Mouse (Mus musculus) hindbrain, embryonic 10.5 days (tissue): ENCODE results near the gene Vmn1r233. TPM values are rescaled to one million over a fixed set of nuclear protein-coding genes. Genes with fewer than 3 reads are reported as not detected.

Source experiments
- polyA plus RNA-seq: library from polyadenylated mRNA; unstranded; fragments of >200 nt; fragmentation: Nextera tagmentation; extraction: Ambion mirVana; gene quantifications from 2 replicates; pipeline ENCODE4 v1.2.1, GENCODE M21; 2016

Vmn1r233 gene
- polyA plus RNA-seq, 1 experiment from 2014 or later: not detected

Other genes with a start within 250 kb of the Vmn1r233 start
- not detected in 2 replicates for gene Vmn1r228, start 210.3 kb downstream of the Vmn1r233 start, polyA plus RNA-seq
- not detected in 2 replicates for gene Vmn1r229, start 184.9 kb downstream of the Vmn1r233 start, polyA plus RNA-seq
- gene Vmn1r230, start 156.0 kb downstream of the Vmn1r233 start, polyA plus RNA-seq: not detected in 2 replicates
- gene Vmn1r231, start 91.4 kb downstream of the Vmn1r233 start, polyA plus RNA-seq: not detected in 2 replicates
- gene Vmn1r232, start 76.8 kb downstream of the Vmn1r233 start, polyA plus RNA-seq: not detected in 2 replicates
- gene Ppp2r1a, start 51.2 kb downstream of the Vmn1r233 start, polyA plus RNA-seq: 507 and 597 TPM in 2 replicates
- gene Zfp160, start 12.4 kb upstream of the Vmn1r233 start, polyA plus RNA-seq: 12.0 and 16.3 TPM in 2 replicates
- not detected in 2 replicates for gene Vmn1r234, start 229.6 kb upstream of the Vmn1r233 start, polyA plus RNA-seq